Mouse (Mus musculus) megakaryocyte, embryonic 14.5 days (primary cell): ENCODE measurements around the gene Zbtb38. TPM values are rescaled to one million over a fixed set of nuclear protein-coding genes. Genes with fewer than 3 reads are reported as not detected.

ENCODE experiments used
- H3K27me3 ChIP-seq: replicated peaks from 2 replicates; pipeline ENCODE3; 2012; ENCODE audit warnings: inconsistent platforms
- H3K36me3 ChIP-seq: replicated peaks from 2 replicates; pipeline ENCODE3; 2012; ENCODE audit warnings: low read length, inconsistent platforms, mixed read lengths
- H3K4me1 ChIP-seq: 2 replicates; pipeline ENCODE4 v1.6.1; 2012; ENCODE audit warnings: inconsistent platforms
- H3K4me3 ChIP-seq: replicated peaks from 2 replicates; pipeline ENCODE3; 2012; ENCODE audit warnings: moderate library complexity, mild to moderate bottlenecking, inconsistent platforms
- H3K9me3 ChIP-seq: 2 replicates; pipeline ENCODE4 v1.6.1; 2012; ENCODE audit warnings: inconsistent platforms
- FLI1 ChIP-seq: IDR thresholded peaks from 2 replicates; pipeline ENCODE4 v1.6.1; 2012; ENCODE audit warnings: low read length, inconsistent platforms, mixed read lengths
- GATA1 ChIP-seq: IDR thresholded peaks from 3 replicates; pipeline ENCODE4 v1.6.1; 2012; ENCODE audit warnings: mixed read lengths, low read length, inconsistent platforms, borderline replicate concordance
- polyA plus RNA-seq: library from polyadenylated mRNA; stranded (reverse); fragments of >175 nt; gene quantifications from 2 replicates; pipeline ENCODE4 v1.2.3, GENCODE M21; 2012; ENCODE audit warnings: low replicate concordance; ENCODE audit not compliant: insufficient read depth

Gene Zbtb38
- polyA plus RNA-seq, 1 experiment = 1.5 TPM

DNA sequence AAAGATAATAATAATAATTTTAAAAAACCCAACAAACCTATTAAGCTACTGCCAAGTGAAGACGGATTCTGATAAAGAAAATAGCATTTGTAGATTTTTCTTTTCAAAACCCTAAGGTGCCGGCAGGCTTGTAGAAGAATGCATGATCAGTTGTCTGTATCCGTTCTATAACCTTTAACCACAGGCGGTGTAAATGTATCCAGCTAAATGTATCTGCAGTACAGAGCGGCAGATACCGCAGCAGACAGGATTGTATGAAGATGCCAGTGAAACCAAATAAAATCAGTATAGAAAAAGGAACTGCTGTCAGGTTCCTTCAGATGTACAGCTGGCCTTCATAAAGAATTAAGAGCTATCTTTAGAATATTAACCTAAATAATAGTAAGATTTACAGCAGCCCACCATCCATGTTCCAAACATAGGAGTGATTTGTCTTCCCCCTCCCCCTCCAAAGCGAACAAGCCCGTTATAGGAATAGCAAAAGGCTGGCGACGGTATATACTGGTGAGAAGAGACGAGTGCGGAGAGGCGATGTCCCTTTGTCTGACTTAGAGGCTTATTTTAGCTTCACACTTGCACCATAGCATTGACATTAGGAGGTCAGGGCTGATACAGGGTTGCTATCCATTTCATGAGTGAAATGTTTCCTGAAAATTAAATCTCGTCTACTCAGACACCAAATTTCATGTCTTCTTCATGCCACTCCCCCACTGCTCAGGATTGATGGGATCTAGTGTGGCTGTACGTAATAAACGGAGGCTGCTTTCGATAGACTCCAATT, 19.8 kb downstream of the Zbtb38 start:
- H3K27me3 ChIP-seq = peaks cover 5% of the 10 kb centered on the region
- TF ChIP-seq FLI1 (no peak), GATA1 (no peak)
- H3K4me1 ChIP-seq = peaks cover 13% of the 10 kb centered on the region
- H3K9me3 ChIP-seq = no peaks in the 10 kb centered on the region
- H3K36me3 ChIP-seq = no peaks in the 10 kb centered on the region
- H3K4me3 ChIP-seq = no peak overlapping the region

DNA sequence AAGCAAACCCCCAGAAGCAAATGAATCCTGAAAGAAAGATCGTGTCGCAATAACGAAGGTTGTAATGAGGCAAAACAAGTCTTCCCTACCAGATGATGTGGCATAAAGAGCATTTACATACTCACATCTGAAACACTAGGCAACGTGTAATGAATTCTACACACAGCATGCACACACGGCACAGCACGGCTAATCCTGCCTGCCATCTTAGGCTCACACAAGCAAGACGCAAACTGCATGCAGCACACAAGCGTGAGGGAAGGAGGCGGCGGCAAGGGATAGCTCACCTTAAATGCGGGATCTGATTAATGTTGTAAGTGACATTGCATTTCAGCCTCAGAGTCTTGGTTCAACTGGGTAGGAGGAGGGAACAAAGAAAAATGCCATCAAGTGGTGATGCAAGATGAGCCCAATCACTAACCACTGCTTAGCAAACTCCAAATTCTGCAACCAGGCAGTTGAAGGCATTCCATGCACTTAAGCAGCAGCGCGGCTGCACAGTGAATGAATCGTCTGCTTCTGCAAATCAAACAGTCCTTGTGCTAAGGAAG, 20.6 kb downstream of the Zbtb38 start:
- no peaks in the 10 kb centered on the region for H3K36me3 ChIP-seq
- peak overlapping the region; percentile 65 for H3K4me3 ChIP-seq
- H3K4me1 ChIP-seq = peaks cover 13% of the 10 kb centered on the region
- no peak for TF ChIP-seq GATA1
- TF ChIP-seq FLI1 = no peak
- no peaks in the 10 kb centered on the region for H3K9me3 ChIP-seq
- H3K27me3 ChIP-seq = peaks cover 5% of the 10 kb centered on the region

DNA sequence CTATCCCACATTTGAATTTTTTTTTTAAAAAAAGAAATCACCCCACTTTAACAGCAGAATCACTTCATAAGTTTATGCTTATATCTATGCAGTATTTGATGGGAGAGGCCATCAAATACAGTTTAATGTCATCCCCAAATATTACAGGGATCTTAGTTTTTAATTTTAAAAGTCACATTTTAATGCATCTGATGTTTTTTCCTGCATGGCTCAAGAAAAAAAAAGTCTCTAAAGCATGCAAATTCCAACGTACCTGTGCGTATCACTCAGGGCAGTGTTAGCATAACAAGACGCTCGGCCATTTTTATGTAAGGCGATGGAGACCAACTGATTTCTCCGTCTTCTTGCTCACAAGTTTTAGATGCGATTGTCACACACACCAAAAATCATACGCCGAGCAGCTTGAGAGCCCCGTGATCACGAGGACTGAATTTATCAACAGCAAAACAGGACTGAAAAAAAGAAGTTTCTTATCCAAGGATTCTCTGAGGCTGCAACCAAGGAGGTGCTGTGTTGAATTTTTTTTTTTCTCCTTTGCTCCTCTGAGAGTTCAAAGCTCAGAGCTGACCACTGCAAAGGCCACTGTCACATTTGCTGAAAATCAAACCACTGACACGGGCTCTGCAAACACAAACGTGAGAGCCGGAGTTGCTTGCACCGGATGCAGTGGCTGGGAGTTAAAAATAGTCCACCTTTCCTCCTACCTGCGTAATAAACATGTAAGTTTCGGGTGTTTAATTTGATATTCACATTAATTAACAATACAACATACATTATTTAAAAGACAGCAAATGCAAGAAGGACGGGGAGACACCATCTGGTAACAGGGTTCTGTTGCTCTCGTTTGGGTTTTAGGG, 21.4 kb downstream of the Zbtb38 start:
- peaks cover 13% of the 10 kb centered on the region for H3K4me1 ChIP-seq
- no peaks in the 10 kb centered on the region for H3K9me3 ChIP-seq
- H3K27me3 ChIP-seq = peaks cover 5% of the 10 kb centered on the region
- H3K36me3 ChIP-seq = no peaks in the 10 kb centered on the region
- TF ChIP-seq GATA1 = no peak
- TF ChIP-seq FLI1 = no peak
- no peak overlapping the region for H3K4me3 ChIP-seq

DNA sequence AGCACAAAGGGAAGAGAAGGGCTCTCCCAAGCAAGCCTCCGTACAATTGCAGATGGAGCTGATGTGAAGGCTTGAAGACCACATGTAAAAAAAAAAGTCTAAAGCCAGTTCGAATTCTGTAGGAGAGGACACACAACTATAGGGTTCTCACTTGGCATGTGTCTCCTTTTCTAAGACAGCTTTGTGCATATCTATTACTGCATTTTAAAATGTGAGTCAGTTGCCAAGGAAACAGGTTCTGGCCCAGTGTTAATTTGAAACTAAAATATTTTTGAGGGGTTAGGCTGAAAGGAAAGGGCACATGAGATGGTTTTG, 22.4 kb downstream of the Zbtb38 start:
- Histone ChIP-seq H3K36me3 (no peaks in the 10 kb centered on the region), H3K9me3 (no peaks in the 10 kb centered on the region), H3K27me3 (peaks cover 5% of the 10 kb centered on the region), H3K4me1 (peaks cover 13% of the 10 kb centered on the region), H3K4me3 (no peak overlapping the region)
- TF ChIP-seq GATA1 = no peak

DNA sequence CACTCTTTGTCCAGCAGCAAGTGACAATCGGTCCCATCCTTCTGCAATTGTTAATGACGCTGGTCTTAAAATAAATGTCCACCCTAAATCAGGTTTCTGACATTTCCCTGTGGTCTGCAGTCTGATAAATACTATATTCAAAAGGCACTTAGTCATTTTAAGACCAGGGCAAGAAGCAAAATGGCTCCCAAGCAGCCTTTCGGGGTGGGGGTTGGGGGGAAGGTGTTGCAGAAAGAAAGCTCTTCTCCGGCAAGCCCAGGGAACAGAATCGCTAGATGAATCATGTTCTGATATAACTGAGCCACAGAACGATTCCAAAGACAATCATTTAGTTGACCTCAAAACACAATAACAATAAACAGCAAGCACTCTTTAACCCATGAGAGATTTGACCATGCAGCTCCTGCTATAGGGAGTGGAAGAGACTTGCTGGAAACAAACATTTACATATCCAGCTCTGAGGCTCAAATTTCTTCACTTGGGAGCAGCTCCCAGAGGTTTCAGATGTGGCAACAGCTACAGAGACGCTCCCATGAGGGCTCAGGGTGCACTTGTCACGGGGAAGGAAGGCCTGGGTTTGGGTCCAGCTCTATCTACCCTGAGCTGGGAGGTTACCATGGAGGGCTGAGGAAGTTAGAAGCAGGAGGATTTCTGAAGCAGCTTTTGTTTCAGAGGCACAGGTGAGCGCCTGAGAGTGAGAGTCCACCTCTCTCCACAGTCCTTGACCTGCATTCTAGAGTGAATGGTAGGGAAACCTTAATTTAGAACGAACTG, 22.9 kb downstream of the Zbtb38 start:
- no peaks in the 10 kb centered on the region for H3K36me3 ChIP-seq
- H3K4me3 ChIP-seq = no peak overlapping the region
- TF ChIP-seq FLI1 = no peak
- TF ChIP-seq GATA1 = no peak
- H3K9me3 ChIP-seq = no peaks in the 10 kb centered on the region
- H3K27me3 ChIP-seq = peaks cover 5% of the 10 kb centered on the region
- peaks cover 13% of the 10 kb centered on the region for H3K4me1 ChIP-seq

DNA sequence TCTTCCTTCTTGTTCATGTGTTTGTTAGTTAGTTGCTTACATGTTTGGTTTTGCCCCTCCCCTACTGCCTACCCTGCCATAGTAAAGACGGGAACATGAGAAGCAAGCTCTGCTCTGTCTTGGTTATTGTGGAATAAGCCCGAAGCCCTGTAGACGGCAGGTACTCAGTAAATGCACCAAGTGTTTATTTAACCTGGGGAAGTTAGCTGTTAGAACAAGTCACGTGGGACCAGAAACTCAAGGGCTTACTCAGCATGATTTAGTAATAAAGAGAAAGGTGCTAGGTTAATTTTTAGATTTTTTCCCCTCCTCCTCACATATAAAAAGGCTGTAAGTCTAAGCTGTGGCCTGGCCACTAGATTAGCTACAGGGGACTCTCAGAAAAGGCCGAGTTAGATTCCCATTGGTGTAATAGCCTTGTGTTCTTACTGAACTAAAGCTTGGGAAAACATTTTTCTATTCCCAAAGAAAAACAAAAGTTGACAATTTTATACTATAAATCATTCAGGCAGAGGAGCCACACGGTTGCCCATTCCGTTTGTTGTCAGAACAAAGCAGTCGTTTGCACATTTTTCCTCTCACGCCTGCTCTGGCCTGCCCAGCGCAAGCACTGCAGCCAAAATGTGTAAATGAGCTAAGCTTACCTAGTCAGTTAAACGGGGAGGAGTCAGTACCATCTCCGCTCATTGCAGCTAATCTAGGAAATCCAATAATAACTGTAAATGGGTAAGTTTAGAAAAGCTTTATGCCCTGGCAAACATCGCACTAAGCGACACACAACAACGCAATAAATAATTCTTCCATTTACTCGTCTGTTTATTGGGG, 24.1 kb downstream of the Zbtb38 start:
- H3K27me3 ChIP-seq = peaks cover 5% of the 10 kb centered on the region
- TF ChIP-seq GATA1 (no peak), FLI1 (no peak)
- peaks cover 12% of the 10 kb centered on the region for H3K4me1 ChIP-seq
- no peaks in the 10 kb centered on the region for H3K9me3 ChIP-seq
- no peaks in the 10 kb centered on the region for H3K36me3 ChIP-seq
- H3K4me3 ChIP-seq = no peak overlapping the region

DNA sequence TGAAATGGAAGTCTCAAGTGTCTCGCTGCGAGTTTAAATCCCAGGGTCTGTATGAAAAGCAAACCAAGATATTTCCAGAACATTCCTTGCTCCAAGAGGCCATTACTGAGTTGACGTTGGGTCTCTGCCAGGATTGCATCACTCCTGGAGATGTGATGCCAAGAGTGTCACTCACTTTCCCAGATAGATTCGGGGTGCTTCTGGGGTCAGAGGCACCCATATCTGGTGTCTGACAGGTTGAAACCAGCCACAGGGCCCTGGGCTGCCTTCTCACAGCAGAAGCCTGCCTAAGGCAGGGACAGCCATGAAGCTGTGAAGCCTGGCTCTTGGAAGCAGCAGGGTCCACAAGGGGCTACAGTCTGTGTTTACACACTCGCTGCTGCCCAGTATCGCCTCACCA, 24.9 kb downstream of the Zbtb38 start:
- Histone ChIP-seq H3K4me3 (no peak overlapping the region), H3K9me3 (no peaks in the 10 kb centered on the region), H3K27me3 (peaks cover 5% of the 10 kb centered on the region), H3K36me3 (no peaks in the 10 kb centered on the region), H3K4me1 (peaks cover 13% of the 10 kb centered on the region)
- no peak for TF ChIP-seq FLI1
- no peak for TF ChIP-seq GATA1

DNA sequence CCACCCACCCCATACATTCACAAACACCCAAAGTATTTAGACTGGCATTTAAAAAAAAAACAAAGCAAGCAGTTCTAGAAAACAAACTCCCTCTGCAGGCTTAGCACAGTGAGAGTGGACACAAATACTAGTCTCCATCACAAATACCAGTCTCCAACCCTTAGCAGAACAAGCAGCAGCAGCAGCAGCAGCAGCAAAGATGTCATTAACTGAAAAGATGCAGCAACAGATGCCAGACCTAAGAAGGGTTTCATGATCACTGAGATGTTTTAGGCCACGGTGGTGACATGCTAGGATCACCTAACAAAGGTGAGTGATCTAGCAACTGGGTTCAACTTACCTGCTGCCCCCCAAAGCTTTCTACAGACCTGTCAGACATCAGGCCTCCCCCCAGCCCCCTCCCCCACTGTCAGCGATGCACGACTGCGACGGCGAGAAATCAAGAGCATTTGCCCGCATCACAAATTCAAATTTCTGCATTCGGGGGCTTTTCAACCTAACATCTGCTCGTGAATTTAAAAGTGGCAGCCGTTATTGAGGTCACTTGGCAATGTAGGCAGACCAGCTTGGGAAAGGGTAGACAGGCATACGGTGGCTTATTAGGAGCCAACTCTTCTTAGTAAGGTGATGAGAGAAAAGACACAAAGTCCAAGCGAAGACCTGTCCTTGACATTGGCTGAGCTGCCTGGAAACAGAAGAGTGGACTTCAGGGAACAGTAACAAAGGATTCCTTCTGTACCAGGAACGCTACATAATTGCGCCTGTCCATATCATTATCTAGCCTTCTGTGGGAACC, 26.1 kb downstream of the Zbtb38 start:
- Histone ChIP-seq H3K27me3 (no peaks in the 10 kb centered on the region), H3K4me1 (peaks cover 12% of the 10 kb centered on the region; the same call in 1 of the 2 replicates), H3K36me3 (no peaks in the 10 kb centered on the region), H3K4me3 (no peak overlapping the region), H3K9me3 (no peaks in the 10 kb centered on the region)
- TF ChIP-seq FLI1 = no peak
- TF ChIP-seq GATA1 = no peak
